17 mouse cellular contexts compared by ENCODE assay signal in the genomic region with DNA sequence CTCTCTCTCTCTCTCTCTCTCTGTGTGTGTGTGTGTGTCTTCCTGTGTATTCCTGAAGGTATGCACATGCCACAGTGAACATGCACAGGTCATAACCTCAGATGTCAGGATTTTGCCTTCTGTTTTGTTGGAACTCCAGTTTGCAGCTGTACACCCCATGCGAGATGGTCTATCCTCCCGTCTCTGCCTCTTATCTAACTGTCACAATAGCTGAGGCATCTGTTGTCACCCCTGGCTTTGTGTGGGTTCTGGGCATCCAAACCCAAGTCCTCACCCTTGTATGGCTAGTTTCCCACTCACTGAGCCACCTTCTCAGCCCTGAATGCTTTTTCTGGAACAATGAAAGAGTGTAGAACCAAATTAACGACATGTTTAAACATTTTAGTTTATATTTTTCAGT. TPM values are rescaled to one million over a fixed set of nuclear protein-coding genes. Genes with fewer than 3 reads are reported as not detected.
DNase-seq lines count a peak whose midpoint lies in the region; TF ChIP-seq lines count a peak whose summit lies in the region.
"Had no signal": no experiment of that assay in that cellular context is flagged by ENCODE, and none has a peak within 500 bp of the region (broad histone marks: within the 10 kb centered on the region; RNA-seq: fewer than 3 reads in every experiment).

No protein-coding gene starts in this region.

- no peak for TF ChIP-seq POLR2A in CH12.LX (IDR thresholded peaks at IDR 0.05; ENCODE audit: low read depth, low read length)

- peak overlapping the region; percentile 9; the same call in 1 of the 2 replicates for H3K27ac ChIP-seq in CH12.LX (ENCODE audit: insufficient read depth, low read depth)

- H3K4me1 ChIP-seq in CH12.LX (ENCODE audit: control insufficient read depth in 1 of 2, insufficient read depth in 2 of 2) = peaks cover 28 to 81% of the 10 kb centered on the region in 2 experiments

- TF ChIP-seq CTCF in CH12.LX (conservative IDR thresholded peaks at IDR 0.05 in 1 of 2, IDR thresholded peaks at IDR 0.05 in 1 of 2; ENCODE audit: low read depth in 2 of 2, low read length in 2 of 2) = no peak

- no peaks in the 10 kb centered on the region for H3K27me3 ChIP-seq in CH12.LX (replicated peaks)
- H3K27me3 ChIP-seq: Patski had no signal

- no peak for TF ChIP-seq EP300 in CH12.LX (IDR thresholded peaks at IDR 0.05; ENCODE audit: low read length)

- in situ Hi-C loops in CH12.LX (cut with MboI; ENCODE audit: low pct_ligation_motif_present, low pct_unique_long_range_greater_than_20kb, low sequenced_read_pairs) = no loop called here

- peaks cover 83% of the 10 kb centered on the region for H3K79me2 ChIP-seq in CH12.LX (replicated peaks; ENCODE audit: control insufficient read depth, extremely low read depth, insufficient read depth, poor library complexity, severe bottlenecking)

- TF ChIP-seq RAD21 in CH12.LX (IDR thresholded peaks at IDR 0.05; ENCODE audit: low read depth, low read length) = no peak

- H3K4me2 ChIP-seq in CH12.LX (ENCODE audit: insufficient read depth, low read depth, poor library complexity, severe bottlenecking) = no peak overlapping the region

- H3K4me3 ChIP-seq in CH12.LX (replicated peaks in 1 of 3; ENCODE audit: low read depth in 2 of 3, low read length in 2 of 3, poor library complexity in 1 of 3) = no peak overlapping the region

- DNase-seq in heart, adult 11 months = peak; percentile 52
- DNase-seq in heart, adult 9 months (ENCODE audit: low spot score in 2 of 2) = no peak
- no peak for DNase-seq in CH12.LX (ENCODE audit: extremely low read depth)
- DNase-seq in retina, embryonic 14.5 days (ENCODE audit: low spot score) = no peak
- DNase-seq: adrenal gland, adult 2 months; adrenal gland, adult 8-10 months; adrenal gland, postnatal 10 days; adrenal gland, postnatal 14 days; adrenal gland, postnatal 25 days; adrenal gland, postnatal 36 days; cerebellum, adult 11 months; cerebellum, adult 11-12 months; cerebellum, adult 18-20 months; cerebellum, adult 2 months had no signal

- dilution Hi-C loops in CH12.LX (cut with MboI; ENCODE audit: extremely low pct_ligation_motif_present, extremely low pct_unique_long_range_greater_than_20kb, low sequenced_read_pairs) = no loop called here

- peaks cover 5% of the 10 kb centered on the region for H3K9me3 ChIP-seq in CH12.LX (replicated peaks; ENCODE audit: low read length)

- H3K9ac ChIP-seq in CH12.LX (ENCODE audit: insufficient read depth, low read depth) = 0 out of 2 replicates have a peak overlapping the region, but pooled peaks have one; percentile 20

- peaks cover 29 to 68% of the 10 kb centered on the region in 2 experiments for H3K36me3 ChIP-seq in CH12.LX (replicated peaks in 1 of 2; ENCODE audit: control insufficient read depth in 1 of 2, insufficient read depth in 1 of 2, low read length in 1 of 2)
- H3K36me3 ChIP-seq: G1E had no signal

TF ChIP-seq in CH12.LX, 34 proteins besides CTCF, POLR2A, EP300 and RAD21:
- no peak for TF ChIP-seq ZC3H11A (IDR thresholded peaks at IDR 0.05; ENCODE audit: low read depth, low read length)
- no peak for TF ChIP-seq CHD2 (IDR thresholded peaks at IDR 0.05; ENCODE audit: low read length)
- no peak for TF ChIP-seq MEF2A (IDR thresholded peaks at IDR 0.05; ENCODE audit: borderline replicate concordance, low read depth, low read length)
- TF ChIP-seq CHD1 (IDR thresholded peaks at IDR 0.05; ENCODE audit: low read depth, low read length) = no peak
- no peak for TF ChIP-seq USF1 (IDR thresholded peaks at IDR 0.05; ENCODE audit: low read depth, low read length)
- no peak for TF ChIP-seq IRF4 (IDR thresholded peaks at IDR 0.05; ENCODE audit: low read depth, low read length)
- TF ChIP-seq MAFK (IDR thresholded peaks at IDR 0.05; ENCODE audit: insufficient replicate concordance, low read length) = no peak
- TF ChIP-seq ELF1 (IDR thresholded peaks at IDR 0.05; ENCODE audit: low read depth, low read length) = no peak
- no peak for TF ChIP-seq KAT2A (IDR thresholded peaks at IDR 0.05; ENCODE audit: insufficient replicate concordance, low read length)
- no peak for TF ChIP-seq RCOR1 (conservative IDR thresholded peaks at IDR 0.05; ENCODE audit: low read depth, low read length)
- TF ChIP-seq ETS1 (conservative IDR thresholded peaks at IDR 0.05; ENCODE audit: low read depth, low read length) = no peak
- no peak for TF ChIP-seq ZKSCAN1 (IDR thresholded peaks at IDR 0.05; ENCODE audit: borderline replicate concordance, low read depth, low read length)
- TF ChIP-seq ZNF384 (IDR thresholded peaks at IDR 0.05; ENCODE audit: low read depth, low read length) = no peak
- no peak for TF ChIP-seq ZMIZ1 (IDR thresholded peaks at IDR 0.05; ENCODE audit: low read depth, low read length)
- no peak for TF ChIP-seq JUN (IDR thresholded peaks at IDR 0.05; ENCODE audit: insufficient read depth, low read depth, low read length)
TF ChIP-seq in CH12.LX: peak in this region for 0.

RNA-seq across cellular contexts. Expression of gene Rasgrp3, which starts 44.7 kb away (rescaled TPM):
- total RNA-seq in CH12.LX (2012; rRNA removed) = 79.6 and 115 TPM in 2 replicates
- 164 and 166 TPM in 2 replicates for total RNA-seq in CH12.LX (2014; rRNA removed)
- 161 and 162 TPM in 2 replicates for polyA plus RNA-seq in CH12.LX (2012; ENCODE audit: insufficient read length, low read depth)
- total RNA-seq: MEL had no signal
- polyA plus RNA-seq: G1E had no signal
